Mouse (Mus musculus) adrenal gland, adult (tissue): ENCODE data around the gene Glis3.

Experiments used
- DNase-seq, 2 experiments: peaks; one replicate each; pipeline ENCODE4 v3.0.0; 2022 to 2023; ENCODE audit warnings: low spot score in 1 of 2; ENCODE audit not compliant: inconsistent age in 2 of 2

The Glis3 gene

GRCm38 (mm10) chr19:28265776-28266175 is 414.1 kb downstream of the Glis3 start:
- DNase-seq: no peak

- no peak for DNase-seq
Measured at GRCm38 (mm10) chr19:28258907-28259675, 420.8 kb downstream of the Glis3 start.

GRCm38 (mm10) chr19:28258480-28258879 is 421.4 kb downstream of the Glis3 start:
- DNase-seq: no peak

- peak in 1 of 2 experiments; percentile 25 for DNase-seq
Measured at GRCm38 (mm10) chr19:28247345-28247744, 432.5 kb downstream of the Glis3 start.

GRCm38 (mm10) chr19:28246186-28246585 is 433.7 kb downstream of the Glis3 start:
- no peak for DNase-seq

- DNase-seq: no peak
Measured at GRCm38 (mm10) chr19:28238073-28238472, 441.8 kb downstream of the Glis3 start.

GRCm38 (mm10) chr19:28237621-28238020 is 442.3 kb downstream of the Glis3 start:
- no peak for DNase-seq

- no peak for DNase-seq
Measured at GRCm38 (mm10) chr19:28235571-28235970, 444.3 kb downstream of the Glis3 start.

- no peak for DNase-seq
Measured at GRCm38 (mm10) chr19:28235096-28235495, 444.8 kb downstream of the Glis3 start.

GRCm38 (mm10) chr19:28234676-28235075 is 445.2 kb downstream of the Glis3 start:
- no peak for DNase-seq

- DNase-seq: no peak
Measured at GRCm38 (mm10) chr19:28231511-28231910, 448.4 kb downstream of the Glis3 start.

- DNase-seq: no peak
Measured at GRCm38 (mm10) chr19:28227526-28227925, 452.4 kb downstream of the Glis3 start.

- no peak for DNase-seq
Measured at GRCm38 (mm10) chr19:28225651-28226050, 454.2 kb downstream of the Glis3 start.

GRCm38 (mm10) chr19:28211630-28212029 is 468.2 kb downstream of the Glis3 start:
- no peak for DNase-seq
